Mouse (Mus musculus) spleen, adult 2 months (tissue): ENCODE measurements at regions not wholly inside any gene's neighbourhood (a gene's known extent, or its start where the extent isn't known, plus 50 kb on each side); places are given as distances from the start of the nearest gene placed in this dataset.

ENCODE experiments used
- CTCF ChIP-seq: fragments of 200-500 bp; IDR thresholded peaks from 2 replicates; pipeline ENCODE4 v1.5.1; 2011; ENCODE audit warnings: mild to moderate bottlenecking, inconsistent platforms; ENCODE audit not compliant: insufficient read depth, insufficient read length, insufficient replicate concordance; ENCODE audit errors: extremely low read depth
- POLR2A ChIP-seq: fragments of 200-500 bp; IDR thresholded peaks from 2 replicates; pipeline ENCODE4 v1.6.1; 2011; ENCODE audit warnings: low read depth, low read length, inconsistent platforms

GRCm38 (mm10) chr4:107747907-107748628, 54.0 kb upstream of the Lrp8 start:
- TF ChIP-seq POLR2A (no peak), CTCF (no peak)
